Mouse (Mus musculus): ENCODE data around the gene Cdhr2. TPM values are rescaled to one million over a fixed set of nuclear protein-coding genes. Genes with fewer than 3 reads are reported as not detected.

The Cdhr2 gene
- total RNA-seq (2023): not detected

DNA sequence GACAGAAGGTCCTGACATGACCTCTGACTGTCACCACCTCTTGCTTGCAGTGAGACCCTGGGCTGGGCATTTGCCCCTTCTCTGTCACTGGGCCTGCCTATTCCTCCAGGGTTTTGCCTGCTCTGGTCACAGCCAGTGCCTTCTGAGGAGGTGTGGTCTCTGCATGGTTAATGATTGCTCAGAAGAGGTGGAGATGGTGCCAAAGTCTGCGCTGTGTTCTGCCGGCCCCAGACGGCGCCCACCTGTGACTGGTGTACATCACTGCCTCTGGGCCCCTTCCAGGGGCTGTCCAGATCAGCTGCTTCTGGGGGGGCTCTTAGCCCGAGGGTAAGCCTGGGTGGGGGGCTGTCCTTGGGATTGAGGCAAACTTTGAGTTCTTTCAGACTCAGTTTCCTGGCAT lies at the start of gene Cdhr2:
Gene Cdhr2 (plus strand): TSS at position 219 of the 400 bp plus-strand sequence.

DNA sequence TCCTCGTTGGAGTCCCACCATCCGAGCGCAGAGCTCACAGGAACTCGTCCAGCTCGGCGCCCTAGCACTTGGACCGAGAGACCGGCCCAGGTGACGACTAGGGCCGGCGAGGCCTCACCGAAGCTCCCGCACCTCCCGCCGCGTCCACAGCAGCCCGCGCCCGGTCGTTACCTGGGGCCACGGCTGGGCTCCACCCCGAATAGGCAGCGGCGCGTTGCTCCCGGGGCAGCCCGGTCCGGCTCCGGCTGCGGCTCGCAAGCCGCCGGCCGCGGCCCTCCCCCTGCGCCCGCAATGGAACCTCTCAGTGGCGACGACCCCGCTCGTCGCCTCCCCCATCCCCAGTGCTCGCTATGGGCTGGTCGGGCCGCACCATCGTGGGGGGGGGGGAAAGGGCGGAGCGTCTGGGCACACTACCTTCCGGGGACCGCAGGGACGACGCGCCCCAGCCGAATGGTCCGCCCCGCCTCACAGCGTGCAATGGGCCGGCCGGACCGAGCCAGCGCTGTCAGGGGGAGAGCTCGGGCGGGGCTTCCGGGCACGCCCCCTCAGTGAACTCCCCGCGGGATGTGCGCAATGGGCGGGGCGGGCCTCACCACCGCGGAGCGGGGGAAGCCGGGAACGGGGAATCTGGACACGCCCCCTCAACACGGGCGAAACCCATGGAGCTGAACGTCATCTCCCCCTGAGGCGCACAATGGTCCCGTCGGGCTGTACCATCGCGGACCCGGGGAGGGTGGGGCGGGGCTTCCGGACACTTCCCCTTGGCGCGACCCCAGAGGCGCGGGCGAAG lies 7.5 kb upstream of the Cdhr2 start, which contains the start of gene Rnf44:
Gene Rnf44 (minus strand): TSS at position 350 of the 790 bp plus-strand sequence.

DNA sequence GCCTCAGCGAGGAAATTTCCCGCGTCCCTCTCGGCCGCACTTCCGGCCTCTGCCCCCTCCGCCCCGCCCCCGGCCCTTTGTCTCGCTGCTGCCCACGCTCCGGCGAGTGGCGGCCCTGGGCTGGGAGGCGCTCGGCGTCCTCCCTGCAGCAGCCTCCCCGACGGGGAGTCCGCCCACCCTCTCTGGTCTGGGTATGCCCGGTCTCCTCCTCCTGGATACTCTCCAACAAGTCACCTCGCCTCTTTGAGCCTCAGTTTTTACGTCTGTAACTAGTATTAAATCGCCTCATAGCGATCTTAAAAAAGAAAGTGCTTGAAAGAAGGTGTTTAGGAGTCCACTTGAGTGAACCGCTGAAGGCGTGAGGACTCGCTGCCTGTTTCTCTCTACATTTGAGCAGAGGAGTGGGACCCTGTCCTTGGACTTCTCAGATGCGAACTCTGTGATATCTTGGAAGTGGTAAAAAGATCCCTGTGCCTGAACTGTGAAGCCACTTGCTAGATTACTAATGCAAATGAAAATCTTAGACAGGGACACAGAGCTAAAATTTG lies 48.7 kb downstream of the Cdhr2 start, which contains the start of gene Gprin1:
Gene Gprin1 (minus strand): TSS at position 11 of the 548 bp plus-strand sequence.

DNA sequence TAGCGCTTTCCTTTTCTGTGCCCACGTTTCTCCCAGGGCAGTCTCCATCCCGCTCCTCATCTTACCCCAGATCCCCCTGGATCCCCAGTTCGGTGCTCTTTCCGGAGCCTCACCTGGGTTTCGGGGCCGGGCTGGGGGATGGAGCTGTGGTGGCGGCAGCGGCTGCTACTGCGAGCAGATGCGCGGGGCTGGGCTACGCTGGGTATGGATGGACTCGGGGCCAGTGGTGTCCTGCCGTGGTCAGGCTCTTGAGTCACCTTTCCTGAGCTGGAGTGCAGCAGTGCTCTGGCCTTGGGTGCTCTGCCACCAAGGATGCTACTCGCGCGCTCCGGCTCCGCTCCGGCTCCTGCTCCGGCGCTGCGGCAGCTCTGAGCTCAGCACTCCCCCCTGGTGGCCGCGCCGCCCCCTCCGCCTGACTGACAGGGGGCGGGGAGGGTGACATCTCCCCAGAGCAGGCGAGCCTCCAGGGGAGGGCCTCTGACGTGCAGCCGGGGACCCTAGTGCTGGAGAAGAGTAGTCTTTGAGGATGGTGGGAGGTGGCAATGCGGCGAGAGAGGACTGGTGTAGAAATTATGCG lies 65.0 kb downstream of the Cdhr2 start, which contains the start of gene Sncb:
Gene Sncb (minus strand): TSS at position 404 of the 577 bp plus-strand sequence.

DNA sequence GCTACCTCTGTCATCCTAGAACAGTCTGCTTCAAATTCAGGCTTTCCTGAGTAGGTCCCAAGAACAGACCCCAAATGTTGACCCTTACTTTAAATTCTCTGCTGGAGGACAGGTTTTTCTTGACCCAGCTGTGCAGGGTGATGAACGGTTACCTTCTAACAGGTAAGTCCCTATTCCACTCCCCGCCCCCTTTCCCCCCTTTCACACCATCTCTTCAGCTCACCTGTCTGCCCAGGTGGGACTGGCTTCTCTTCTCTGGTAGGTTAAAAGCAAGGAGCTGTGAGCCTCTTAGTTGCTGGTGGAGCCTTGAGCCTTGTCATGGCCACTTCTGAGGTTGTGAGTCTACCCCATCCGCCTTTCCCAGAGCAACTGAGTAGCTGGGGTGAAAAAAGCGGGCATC lies 82.4 kb downstream of the Cdhr2 start, which contains the start of gene Eif4e1b:
Gene Eif4e1b (plus strand): TSS at position 301 of the 400 bp plus-strand sequence.

Other genes starting within 250 kb of the Cdhr2 start
- gene Thoc3, start 232.6 kb upstream of the Cdhr2 start, total RNA-seq (2023): 28.1 TPM
- 42.3 TPM for gene Simc1, start 197.7 kb upstream of the Cdhr2 start, total RNA-seq (2023)
- gene 4833439L19Rik, start 136.0 kb upstream of the Cdhr2 start, total RNA-seq (2023): 39.7 TPM
- gene Arl10, start 126.4 kb upstream of the Cdhr2 start, total RNA-seq (2023): 2.6 TPM
- 16.4 TPM for gene Nop16, start 111.4 kb upstream of the Cdhr2 start, total RNA-seq (2023)
- 90.5 TPM for gene Higd2a, start 111.3 kb upstream of the Cdhr2 start, total RNA-seq (2023)
- 40.3 TPM for gene Cltb, start 90.1 kb upstream of the Cdhr2 start, total RNA-seq (2023)
- 56.0 TPM for gene Faf2, start 79.7 kb upstream of the Cdhr2 start, total RNA-seq (2023)
- gene Rnf44, start 7.6 kb upstream of the Cdhr2 start, total RNA-seq (2023): 206 TPM
- gene Gprin1, start 48.4 kb downstream of the Cdhr2 start, total RNA-seq (2023): not detected
- not detected for gene Sncb, start 65.1 kb downstream of the Cdhr2 start, total RNA-seq (2023)
- gene Eif4e1b, start 82.5 kb downstream of the Cdhr2 start, total RNA-seq (2023): not detected
- gene Tspan17, start 87.9 kb downstream of the Cdhr2 start, total RNA-seq (2023): 1.8 TPM
- gene Unc5a, start 247.9 kb downstream of the Cdhr2 start, total RNA-seq (2023): 2.4 TPM

Data from CD4-positive naive resting alpha-beta T cell, adult 57 days (primary cell).